9 mouse cellular contexts compared by ENCODE assay signal in the genomic region with DNA sequence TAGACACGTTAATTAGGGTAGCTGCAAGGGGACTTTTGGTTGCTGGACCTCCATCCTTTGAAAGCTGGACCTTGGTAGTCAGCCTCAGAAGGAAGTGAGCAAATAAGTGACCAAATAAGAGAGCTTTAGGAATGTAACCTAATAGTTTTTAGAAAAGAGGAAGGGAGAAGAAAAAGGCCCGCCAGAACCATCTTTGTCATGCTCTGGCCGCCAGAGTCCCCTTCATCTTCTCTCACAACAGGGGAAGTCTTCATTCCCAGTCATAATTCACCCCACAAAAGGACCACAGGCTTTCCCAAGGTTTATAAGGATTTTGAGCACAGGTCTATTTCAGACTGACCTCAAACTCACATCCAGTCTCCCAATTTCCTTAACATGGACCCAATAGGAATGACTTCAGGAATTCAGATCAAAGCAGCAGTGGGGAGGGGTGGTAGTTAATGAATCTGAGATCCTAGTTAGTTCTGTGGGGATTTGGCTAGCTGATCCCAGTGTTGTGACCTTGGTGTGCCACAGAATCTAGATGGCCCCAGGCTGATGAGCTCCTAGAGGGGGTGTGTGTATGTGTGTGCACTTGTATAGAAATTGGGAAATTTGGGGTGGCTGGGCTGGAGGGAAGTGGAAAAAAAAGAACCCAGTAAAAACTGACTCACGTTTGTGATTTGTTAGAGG. TPM values are rescaled to one million over a fixed set of nuclear protein-coding genes. Genes with fewer than 3 reads are reported as not detected.
DNase-seq lines count a peak whose midpoint lies in the region; ATAC-seq and TF ChIP-seq lines count a peak whose summit lies in the region.
"Had no signal": no experiment of that assay in that cellular context is flagged by ENCODE, and none has a peak within 500 bp of the region (broad histone marks: within the 10 kb centered on the region; RNA-seq: fewer than 3 reads in every experiment).

No protein-coding gene starts in this region.

- H3K27ac ChIP-seq in lung, embryonic 15.5 days, result peak overlapping the region; percentile 35; the same call in 1 of the 2 replicates
- H3K27ac ChIP-seq in bone marrow, adult 2 months (ENCODE audit: control insufficient read depth, insufficient read depth, low read depth, low read length, poor library complexity), result peak overlapping the region; percentile 5; the same call in 1 of the 2 replicates
- 0 out of 2 replicates have a peak overlapping the region, but pooled peaks have one; percentile 48 for H3K27ac ChIP-seq in intestine, embryonic 16.5 days (ENCODE audit: low read length)
- H3K27ac ChIP-seq in liver, embryonic 15.5 days (replicated peaks), result peak overlapping the region; percentile 85

- H3K9me3 ChIP-seq in lung, embryonic 15.5 days, result no peaks in the 10 kb centered on the region
- no peaks in the 10 kb centered on the region for H3K9me3 ChIP-seq in intestine, embryonic 16.5 days (ENCODE audit: control insufficient read depth, low read length)
- H3K9me3 ChIP-seq in liver, embryonic 15.5 days (replicated peaks), result no peaks in the 10 kb centered on the region
- H3K9me3 ChIP-seq: limb, embryonic 12.5 days had no signal

- no peak for TF ChIP-seq POLR2A in bone marrow, adult 2 months (IDR thresholded peaks at IDR 0.05; ENCODE audit: borderline replicate concordance, control insufficient read depth, low read depth, low read length)

- WGBS in lung, embryonic 15.5 days, result 48% methylated on average over 4 of the region's 4 CpGs
- 25% methylated on average over 4 of the region's 4 CpGs for WGBS in bone marrow, adult 2 months
- 50% methylated on average over 4 of the region's 4 CpGs for WGBS in intestine, embryonic 16.5 days
- 47% methylated on average over 4 of the region's 4 CpGs for WGBS in liver, embryonic 15.5 days (ENCODE audit: insufficient replicate concordance)

- H3K27me3 ChIP-seq in lung, embryonic 15.5 days, result no peaks in the 10 kb centered on the region
- H3K27me3 ChIP-seq in intestine, embryonic 16.5 days (replicated peaks; ENCODE audit: control insufficient read depth, insufficient read depth, low read length), result no peaks in the 10 kb centered on the region
- no peaks in the 10 kb centered on the region for H3K27me3 ChIP-seq in liver, embryonic 15.5 days
- H3K27me3 ChIP-seq: limb, embryonic 12.5 days had no signal

- peaks cover 31% of the 10 kb centered on the region for H3K4me1 ChIP-seq in lung, embryonic 15.5 days
- H3K4me1 ChIP-seq in bone marrow, adult 2 months (ENCODE audit: control insufficient read depth, insufficient read depth, low read length), result peaks cover 8% of the 10 kb centered on the region; the same call in 1 of the 2 replicates
- H3K4me1 ChIP-seq in intestine, embryonic 16.5 days (ENCODE audit: control insufficient read depth, insufficient read depth, low read length), result peaks cover 18% of the 10 kb centered on the region
- peaks cover 64% of the 10 kb centered on the region for H3K4me1 ChIP-seq in liver, embryonic 15.5 days (replicated peaks)

- DNase-seq in lung, adult 18-20 months, result no peak
- no peak for DNase-seq in adipocyte (ENCODE audit: low spot score)
- DNase-seq in left cerebral cortex, postnatal 10 days (ENCODE audit: extremely low spot score in 1 of 2, low spot score in 2 of 2), result no peak
- DNase-seq: spleen, adult 18-20 months had no signal

- H3K4me2 ChIP-seq in lung, embryonic 15.5 days, result no peak overlapping the region
- no peak overlapping the region for H3K4me2 ChIP-seq in intestine, embryonic 16.5 days (ENCODE audit: low read depth, low read length)
- H3K4me2 ChIP-seq in liver, embryonic 15.5 days, result no peak overlapping the region

- ATAC-seq in lung, embryonic 15.5 days (ENCODE audit: borderline replicate concordance, extremely low read depth, low FRiP score, low TSS enrichment), result no peak
- no peak for ATAC-seq in intestine, embryonic 16.5 days
- no peak for ATAC-seq in liver, embryonic 15.5 days (ENCODE audit: insufficient read depth)

- peaks cover 63% of the 10 kb centered on the region for H3K36me3 ChIP-seq in lung, embryonic 15.5 days
- peaks cover 26% of the 10 kb centered on the region for H3K36me3 ChIP-seq in intestine, embryonic 16.5 days (ENCODE audit: control insufficient read depth, insufficient read depth, low read length)
- peaks cover 71% of the 10 kb centered on the region for H3K36me3 ChIP-seq in liver, embryonic 15.5 days (replicated peaks)

- no peak overlapping the region for H3K4me3 ChIP-seq in lung, embryonic 15.5 days
- H3K4me3 ChIP-seq in bone marrow, adult 2 months (replicated peaks; ENCODE audit: control insufficient read depth, low read depth, low read length), result no peak overlapping the region
- H3K4me3 ChIP-seq in intestine, embryonic 16.5 days (ENCODE audit: low read length), result no peak overlapping the region
- H3K4me3 ChIP-seq in liver, embryonic 15.5 days (replicated peaks), result no peak overlapping the region
- H3K4me3 ChIP-seq: limb, embryonic 12.5 days had no signal

- TF ChIP-seq CTCF in bone marrow, adult 2 months (IDR thresholded peaks at IDR 0.05; ENCODE audit: control insufficient read depth, insufficient read depth, low read length), result no peak

- H3K9ac ChIP-seq in lung, embryonic 15.5 days, result no peak overlapping the region
- H3K9ac ChIP-seq in intestine, embryonic 16.5 days (ENCODE audit: low read depth, low read length), result no peak overlapping the region
- no peak overlapping the region for H3K9ac ChIP-seq in liver, embryonic 15.5 days
- H3K9ac ChIP-seq: limb, embryonic 12.5 days had no signal

- intact Hi-C loops in left cerebral cortex, postnatal 10 days (cut with DNase I), result no loop called here

RNA-seq across cellular contexts. Expression of a gene that starts 1.7 kb away (rescaled TPM):
- 769 and 810 TPM in 2 replicates for polyA plus RNA-seq in lung, embryonic 15.5 days (2015; fragmentation: Nextera tagmentation; extraction: Ambion mirVana)
- 986 and 1,535 TPM in 2 replicates for polyA plus RNA-seq in bone marrow, adult 2 months (2011; ENCODE audit: insufficient read depth, insufficient read length, low replicate concordance, missing spikeins)
- 594 and 625 TPM in 2 replicates for polyA plus RNA-seq in intestine, embryonic 16.5 days (2015; fragmentation: Nextera tagmentation; extraction: Ambion mirVana)
- 326 and 394 TPM in 2 replicates for polyA plus RNA-seq in liver, embryonic 15.5 days (2015; fragmentation: Nextera tagmentation; extraction: Ambion mirVana)
- 100 to 1,000 TPM; 516 to 536 TPM for total RNA-seq in left cerebral cortex, postnatal 10 days (2021)

RNA-seq across cellular contexts. Expression of a gene that starts 11.8 kb away (rescaled TPM):
- 500 and 550 TPM in 2 replicates for polyA plus RNA-seq in lung, embryonic 15.5 days (2015; fragmentation: Nextera tagmentation; extraction: Ambion mirVana)
- 130 and 142 TPM in 2 replicates for polyA plus RNA-seq in bone marrow, adult 2 months (2011; ENCODE audit: insufficient read depth, insufficient read length, low replicate concordance, missing spikeins)
- polyA plus RNA-seq in intestine, embryonic 16.5 days (2015; fragmentation: Nextera tagmentation; extraction: Ambion mirVana), result 488 and 495 TPM in 2 replicates
- 250 and 334 TPM in 2 replicates for polyA plus RNA-seq in liver, embryonic 15.5 days (2015; fragmentation: Nextera tagmentation; extraction: Ambion mirVana)
- total RNA-seq in left cerebral cortex, postnatal 10 days (2021), result 100 to 1,000 TPM; 215 to 223 TPM

Comparison
In these comparisons a context has a peak if more than half of its experiments do, and no peak if none do; other contexts are left out.
1. H3K27ac ChIP-seq: peak in every context shown above with its lines; median percentile 85 in liver, embryonic 15.5 days; 48 in intestine, embryonic 16.5 days; 35 in lung, embryonic 15.5 days; 5 in bone marrow, adult 2 months.